Mouse (Mus musculus) frontal cortex, postnatal 36 days (tissue): ENCODE results near the gene Apod.
"Not testable (repeated sequence)": the region's sequence is repeated elsewhere in the genome, so short reads cannot be mapped to it uniquely, and the experiment has no call there.

Source experiments
- DNase-seq, 2 experiments: peaks; one replicate each; pipeline ENCODE4 v3.0.0; 2022; ENCODE audit warnings: low spot score in 2 of 2

Apod gene

DNA sequence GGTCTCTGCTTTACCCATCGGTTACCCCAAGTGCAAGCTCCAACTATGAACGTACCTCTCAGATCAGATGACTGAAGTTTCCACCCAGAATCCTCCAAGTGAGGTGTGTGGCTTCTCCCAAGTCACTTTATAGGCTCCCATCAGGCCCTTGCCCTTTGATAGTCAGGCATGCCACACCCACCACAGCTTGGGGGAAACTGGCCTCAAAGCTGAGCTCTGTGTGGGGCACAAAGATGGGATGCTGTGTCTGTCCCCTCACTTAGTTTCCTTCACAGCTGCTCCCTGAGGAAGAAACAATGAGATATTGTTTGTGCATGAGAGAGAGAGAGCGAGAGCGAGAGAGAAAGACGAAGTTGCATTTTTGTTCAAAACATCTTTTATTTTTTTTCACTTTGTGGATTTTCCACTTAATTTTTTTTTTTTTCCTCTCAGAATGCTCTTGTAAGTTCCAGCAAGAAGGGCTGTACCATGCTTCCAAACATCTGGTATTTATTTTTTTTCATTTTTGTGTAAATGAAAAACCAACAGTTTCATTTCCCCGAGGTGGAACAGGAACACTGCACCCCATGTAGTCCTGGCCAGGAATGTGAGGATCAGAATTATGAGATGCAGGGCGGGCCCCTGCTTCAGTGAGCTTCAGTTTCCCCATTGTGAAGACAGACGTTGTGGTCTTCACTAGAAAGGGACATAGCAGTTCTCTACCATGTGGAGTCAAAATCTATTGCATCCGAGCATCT, at the start of gene Apod:
Gene Apod (minus strand): TSS at position 312 of the 737 bp plus-strand sequence.
- no peak for DNase-seq

DNA sequence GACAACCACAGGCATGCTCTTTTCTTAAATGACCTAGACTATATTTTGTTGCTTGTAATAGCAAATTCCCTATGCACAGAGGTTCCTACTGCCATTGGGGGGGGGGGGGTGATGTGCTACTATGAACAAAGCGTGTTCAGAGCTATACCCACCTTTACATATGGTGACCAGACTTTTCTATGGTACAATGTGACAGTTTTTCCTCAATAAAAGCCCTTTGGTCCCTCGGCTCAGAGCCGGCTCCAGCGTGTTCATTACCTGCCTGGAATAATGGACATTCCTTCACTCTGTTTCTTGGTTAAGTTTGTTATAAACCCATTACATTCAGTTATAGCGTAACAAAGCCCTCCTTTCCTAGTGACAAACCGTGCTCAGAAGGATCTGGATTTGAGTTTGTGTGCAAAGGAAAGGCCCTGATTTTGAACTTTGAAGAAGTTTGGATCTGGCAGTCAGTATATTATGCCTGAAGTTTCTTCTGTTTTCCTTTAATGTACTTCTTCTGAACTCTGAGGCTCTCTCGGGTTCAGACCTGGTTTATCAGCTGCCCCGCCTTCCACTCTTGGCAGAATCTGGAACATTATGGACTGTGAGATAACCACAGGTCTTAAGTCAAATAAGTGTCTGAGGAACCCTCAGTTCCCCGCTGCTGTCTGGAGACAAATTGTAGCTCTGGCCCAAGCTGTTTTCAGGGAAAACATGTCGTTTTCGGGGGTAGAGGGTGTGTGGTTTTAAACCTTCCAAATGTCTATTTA, 49.3 kb upstream of the Apod start:
- no peak for DNase-seq

DNA sequence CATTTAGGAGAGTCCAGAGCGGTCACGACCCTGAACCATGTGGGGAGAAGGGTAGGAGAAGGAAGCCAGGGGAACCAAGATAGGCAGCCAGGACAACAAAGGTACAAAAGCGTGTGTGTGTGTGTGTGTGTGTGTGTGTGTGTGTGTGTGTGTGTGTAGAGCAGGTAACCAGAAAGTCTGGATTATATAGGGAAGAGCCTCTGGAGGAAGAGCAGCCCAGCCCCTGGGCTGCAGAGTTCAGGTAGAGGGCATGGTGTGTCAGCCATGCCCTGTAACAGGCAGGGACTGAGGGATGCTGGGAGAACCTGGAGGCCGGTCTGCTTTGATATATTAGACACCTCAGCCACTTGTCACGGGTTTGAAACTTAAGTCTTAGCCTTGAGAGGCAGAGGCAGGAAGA, 44.9 kb upstream of the Apod start:
- no peak for DNase-seq

DNA sequence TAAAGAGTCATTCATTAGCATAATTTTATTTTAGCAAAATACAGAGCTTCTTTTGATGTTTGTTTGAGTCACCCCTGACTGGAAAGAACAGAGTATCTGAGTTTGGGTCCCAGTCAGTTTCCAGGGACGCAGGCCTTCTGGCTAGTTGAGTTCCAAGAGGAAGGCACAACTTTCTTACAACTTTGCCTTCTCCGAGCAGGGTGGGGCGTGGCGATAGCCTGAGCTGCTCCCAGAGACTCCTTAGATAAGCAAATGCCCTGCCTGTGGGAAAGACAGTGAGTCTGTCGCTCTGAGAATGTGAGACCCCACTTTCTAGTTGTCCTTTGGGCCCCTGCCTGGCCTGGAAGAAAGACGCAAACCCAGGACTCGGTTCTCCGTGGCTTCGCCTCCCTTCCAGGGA, 44.4 kb upstream of the Apod start:
- DNase-seq: no peak

DNA sequence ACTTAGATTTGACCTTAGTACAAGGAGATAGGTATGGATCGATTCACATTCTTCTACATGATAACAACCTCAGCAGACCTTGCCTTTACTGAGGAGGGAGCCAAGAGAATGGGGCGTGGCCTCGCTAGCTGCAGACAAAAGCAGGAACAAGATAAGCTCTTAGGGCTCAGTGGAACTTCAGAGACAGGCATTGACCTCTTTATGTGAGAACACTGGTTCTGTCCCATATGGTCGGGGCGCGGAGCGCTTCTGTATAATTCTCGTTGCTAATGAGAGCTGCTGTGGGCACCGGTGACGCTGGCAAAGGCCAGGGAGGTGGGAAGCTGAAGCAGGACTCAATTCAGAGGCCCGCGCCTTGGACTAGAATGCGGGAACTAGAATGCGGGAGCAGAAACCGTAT, 44.0 kb upstream of the Apod start:
- DNase-seq: no peak

DNA sequence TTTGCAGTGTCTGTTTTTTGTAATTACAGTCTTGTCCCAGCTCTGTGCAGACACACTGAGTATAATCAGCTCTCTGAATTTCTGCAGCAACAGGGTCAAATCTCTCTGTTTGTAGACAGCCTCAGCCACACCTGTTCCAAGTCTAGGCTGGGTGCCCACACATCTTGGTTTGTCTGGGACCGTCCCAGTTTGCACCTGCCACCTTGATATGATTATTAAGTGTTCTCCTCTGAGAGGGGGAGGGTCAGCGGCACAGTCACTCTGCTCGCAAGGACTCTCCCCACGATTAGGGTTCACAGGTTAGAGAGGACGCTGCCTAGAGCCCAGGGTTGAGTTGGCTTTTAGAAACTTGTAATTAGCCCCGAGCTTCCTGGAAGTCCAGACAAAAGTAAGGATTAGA, 41.3 kb upstream of the Apod start:
- no peak for DNase-seq

DNA sequence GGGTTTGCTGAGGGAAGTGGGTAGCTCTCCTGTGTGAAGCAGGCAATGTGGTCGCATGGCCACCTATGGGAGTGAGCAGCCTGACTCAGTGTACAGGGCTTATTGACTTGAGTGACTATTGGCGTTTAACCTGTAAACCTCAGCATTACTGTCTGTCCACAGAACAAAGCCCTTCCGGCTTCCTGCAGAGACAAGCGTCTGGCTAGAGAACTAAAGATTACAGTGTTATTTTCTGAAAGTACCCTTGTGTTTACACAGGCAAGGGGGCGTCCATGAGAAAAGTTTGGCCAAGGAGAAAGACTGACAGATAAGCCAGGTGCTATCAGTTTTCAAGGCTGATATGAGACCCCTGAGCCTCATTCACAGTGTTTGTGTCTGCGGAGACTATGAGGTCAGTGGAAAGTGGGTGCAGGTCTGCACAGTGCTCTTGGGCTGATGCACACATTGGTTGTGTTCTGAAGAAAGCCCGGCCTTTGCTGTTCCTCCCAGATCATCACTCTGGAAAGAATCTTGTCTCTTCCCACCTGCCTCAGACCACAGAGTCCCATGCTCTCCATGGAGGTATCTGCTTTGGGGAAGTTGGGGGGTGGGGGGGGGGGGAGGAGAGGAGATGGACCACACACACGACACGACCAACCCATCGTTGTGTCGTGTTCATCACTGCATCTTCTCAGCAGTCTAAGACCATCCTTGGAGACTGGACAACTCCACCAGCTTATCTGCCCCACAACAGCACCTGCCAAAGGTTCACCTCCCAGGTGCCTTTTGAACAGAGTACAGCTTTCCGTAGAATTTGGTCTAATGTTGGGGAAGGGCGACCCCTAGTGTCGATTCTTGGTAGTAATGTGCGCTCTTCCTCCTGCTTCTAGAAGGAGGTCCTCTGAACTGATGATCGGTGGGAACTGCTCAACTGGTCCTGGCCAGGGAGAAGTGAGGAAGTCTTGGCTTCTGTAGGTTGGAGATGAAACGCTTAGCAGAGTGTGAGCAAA, 40.0 kb upstream of the Apod start:
- DNase-seq: peak; percentile 71 to 75

DNA sequence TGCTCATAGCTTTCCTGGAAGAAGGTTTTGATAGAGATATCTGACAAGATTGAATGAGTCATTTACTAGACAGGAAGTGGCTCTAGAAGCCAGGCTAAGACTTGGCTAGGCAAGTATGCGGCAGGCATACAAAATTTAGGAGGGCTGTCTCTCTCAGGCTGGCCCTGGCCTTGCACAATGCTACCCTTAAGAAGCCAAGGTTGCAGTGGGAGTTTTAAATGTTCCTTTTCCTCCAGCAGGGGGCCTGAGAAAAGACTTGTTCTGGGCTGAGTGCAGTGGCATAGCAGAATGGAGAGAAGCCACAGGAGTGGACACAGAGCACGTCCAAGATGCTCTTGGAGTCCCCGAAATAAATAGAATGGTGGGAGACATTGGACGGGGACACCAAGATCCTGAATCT, 38.4 kb upstream of the Apod start:
- peak in 1 of 2 experiments; percentile 38 for DNase-seq

DNA sequence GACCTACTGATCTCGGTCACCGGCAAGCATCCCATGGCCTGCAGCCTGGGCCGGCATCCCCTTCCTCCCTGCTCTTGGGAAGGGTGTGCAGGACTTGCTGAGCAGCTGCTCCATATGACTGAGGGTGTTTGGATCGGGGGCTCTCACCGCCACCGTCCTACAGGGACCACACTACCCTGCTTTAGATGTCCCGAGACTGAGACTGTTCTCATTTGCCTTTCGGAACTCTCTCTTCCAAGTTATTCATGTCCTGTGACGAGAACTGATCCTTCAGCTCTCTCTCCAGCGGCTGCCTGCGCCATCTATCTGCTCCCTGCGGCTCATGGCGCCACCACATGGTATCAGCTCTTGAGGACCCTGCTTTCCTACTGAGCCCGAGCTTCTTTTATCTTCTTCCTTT, 33.0 kb upstream of the Apod start:
- DNase-seq: peak; percentile 71 to 75

DNA sequence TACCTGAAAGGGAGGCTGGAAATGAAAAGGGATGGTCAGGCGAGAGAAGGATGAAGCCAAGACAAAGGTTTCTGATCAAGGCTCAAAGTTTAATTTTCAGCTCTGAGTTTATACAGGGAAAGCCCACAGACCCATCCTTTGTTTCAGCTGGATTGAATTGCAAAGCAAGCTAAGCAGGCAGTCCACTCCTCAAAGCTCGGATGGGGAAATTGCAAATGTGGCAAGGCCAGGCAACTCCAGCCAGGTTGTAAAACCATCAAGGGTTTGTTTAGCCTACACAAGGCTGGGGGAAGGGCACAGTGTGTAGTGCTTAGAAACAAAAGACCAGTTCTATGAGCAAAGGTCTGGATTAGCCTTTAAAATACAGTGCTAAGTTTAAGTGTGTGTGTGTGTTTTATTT, 28.4 kb upstream of the Apod start:
- DNase-seq: no peak

DNA sequence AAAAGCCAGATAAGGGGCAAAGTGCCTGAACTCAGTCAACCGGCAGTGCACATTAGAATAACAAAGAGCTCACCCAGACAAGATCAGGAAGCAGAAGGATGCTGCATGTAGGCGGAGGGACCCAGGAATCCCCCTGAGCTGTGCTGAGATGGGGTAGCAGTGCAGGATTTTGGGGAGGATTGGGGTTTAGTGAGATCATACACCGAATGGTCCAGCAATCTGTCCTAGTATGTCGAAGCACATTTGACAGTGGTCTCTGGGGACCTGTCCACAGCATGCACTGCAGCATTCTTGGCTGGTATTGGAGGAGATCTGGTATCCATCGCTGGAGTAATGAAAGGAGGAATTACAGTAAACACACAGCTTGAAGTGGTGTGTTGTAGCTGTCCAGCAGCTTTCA, 27.9 kb upstream of the Apod start:
- DNase-seq: no peak

DNA sequence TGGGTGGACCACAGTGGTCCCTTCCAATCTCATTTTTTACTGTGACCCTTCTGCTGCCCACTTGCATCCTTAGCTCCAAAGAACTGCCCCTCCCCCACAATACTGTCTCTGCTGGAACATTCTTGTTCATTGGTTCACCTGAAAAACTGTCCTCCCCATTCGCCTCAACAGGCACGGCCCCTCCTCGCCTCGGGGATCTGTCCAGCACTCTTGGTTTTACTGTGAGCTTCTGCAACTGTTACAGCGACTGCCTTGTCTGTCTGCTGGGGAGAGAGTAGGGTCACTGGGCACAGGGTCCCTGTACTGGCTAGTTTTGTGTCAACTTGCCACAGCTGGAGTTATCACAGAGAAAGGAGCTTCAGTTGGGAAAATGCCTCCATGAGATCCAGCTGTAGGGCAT, 24.7 kb upstream of the Apod start:
- no peak for DNase-seq

DNA sequence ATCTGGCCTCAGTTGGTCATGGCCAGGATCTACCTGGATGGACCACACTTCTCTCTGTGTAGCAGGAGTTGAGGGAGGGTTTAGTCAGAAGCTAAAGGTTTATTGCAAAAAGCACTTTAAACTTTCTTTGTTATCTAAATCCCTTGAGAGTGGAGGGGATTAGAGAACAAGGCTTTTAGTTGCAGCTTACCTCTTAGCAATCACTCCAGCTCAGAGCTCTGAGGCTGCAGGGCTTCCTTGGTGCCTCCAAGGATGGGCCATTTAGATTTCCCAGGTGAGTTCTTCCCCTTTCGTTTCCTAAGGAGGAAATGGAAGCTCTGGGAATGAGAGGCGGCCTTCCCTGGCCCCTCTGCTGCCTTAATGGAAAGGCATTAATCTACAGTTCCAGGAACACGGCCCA, 23.3 kb upstream of the Apod start:
- DNase-seq: no peak

DNA sequence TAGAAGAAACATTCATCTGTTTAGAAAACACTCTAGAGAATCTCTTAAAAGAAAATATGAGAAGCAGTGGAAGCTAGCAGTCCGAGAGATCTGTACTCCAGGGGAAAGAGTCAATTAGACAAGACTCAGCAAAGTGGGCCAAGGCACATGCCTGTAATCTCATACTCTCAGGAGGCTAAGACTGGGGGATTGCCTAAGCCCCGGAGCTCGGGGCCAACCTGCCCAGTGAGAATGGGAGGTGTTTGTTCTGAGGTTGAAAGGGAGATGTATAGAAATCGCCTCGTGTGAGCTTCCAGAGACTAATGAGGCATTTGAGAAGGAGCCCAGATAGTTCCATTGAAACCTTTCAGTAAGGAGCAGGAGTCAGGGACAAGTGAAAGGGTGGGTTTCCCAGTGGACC, 20.2 kb upstream of the Apod start:
- no peak for DNase-seq

DNA sequence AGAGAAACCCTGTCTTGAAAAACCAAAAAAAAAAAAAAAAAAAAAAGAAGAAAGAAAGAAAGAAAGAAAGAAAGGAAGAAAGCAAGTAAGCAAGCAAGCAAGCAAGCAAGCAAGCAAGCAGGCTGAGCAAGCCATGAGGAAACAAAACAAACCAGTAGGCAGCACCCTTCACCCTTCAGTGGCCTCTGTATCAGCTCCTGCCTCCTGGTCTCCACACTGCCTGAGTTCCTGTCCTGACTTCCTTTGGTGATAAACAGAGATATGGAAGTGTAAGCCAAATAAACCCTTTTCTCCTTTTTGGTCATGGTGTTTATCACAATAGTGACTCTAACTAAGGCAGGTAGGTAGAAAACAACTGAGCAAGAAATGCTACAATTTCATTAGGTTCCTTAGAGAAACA, 18.0 kb upstream of the Apod start:
- no peak for DNase-seq

DNA sequence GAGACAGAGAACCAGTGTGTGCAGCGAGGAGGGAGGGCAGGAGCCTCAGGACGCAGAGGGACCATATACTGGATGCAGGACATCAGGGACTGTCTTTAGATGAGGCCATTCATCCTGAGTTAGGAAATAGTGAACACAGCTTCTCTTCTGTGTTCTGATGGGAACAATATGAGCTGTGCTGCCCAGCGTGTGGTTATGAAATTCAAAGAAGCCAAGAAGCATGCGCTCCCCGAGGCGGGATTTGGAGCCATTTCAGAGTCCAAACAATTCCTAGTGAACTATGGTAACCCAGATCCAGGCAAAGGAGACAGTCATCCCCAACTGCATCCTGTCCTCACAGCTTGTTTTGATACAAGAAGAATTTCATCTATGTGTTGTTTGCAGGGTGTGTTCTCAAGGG, 16.4 kb upstream of the Apod start:
- not testable (repeated sequence) for DNase-seq

DNA sequence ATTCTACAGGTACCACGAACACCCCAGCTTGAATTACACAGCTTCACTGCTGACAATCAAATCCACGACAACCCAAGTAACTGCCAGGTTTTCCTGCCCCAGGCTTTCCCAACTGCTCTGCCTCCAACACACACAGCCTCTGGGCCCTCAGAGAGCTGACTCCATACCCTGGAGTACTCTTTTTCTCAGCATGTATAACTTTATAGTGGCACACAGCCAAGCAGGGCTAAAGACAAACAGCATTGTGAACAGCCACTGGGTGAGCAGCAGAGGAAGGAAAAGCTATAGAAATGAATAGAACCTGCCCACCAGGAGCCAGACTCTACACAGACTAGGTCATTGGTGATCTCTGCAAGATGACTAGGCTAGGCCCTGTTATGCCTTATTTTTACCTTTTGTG, 15.1 kb upstream of the Apod start:
- DNase-seq: no peak

DNA sequence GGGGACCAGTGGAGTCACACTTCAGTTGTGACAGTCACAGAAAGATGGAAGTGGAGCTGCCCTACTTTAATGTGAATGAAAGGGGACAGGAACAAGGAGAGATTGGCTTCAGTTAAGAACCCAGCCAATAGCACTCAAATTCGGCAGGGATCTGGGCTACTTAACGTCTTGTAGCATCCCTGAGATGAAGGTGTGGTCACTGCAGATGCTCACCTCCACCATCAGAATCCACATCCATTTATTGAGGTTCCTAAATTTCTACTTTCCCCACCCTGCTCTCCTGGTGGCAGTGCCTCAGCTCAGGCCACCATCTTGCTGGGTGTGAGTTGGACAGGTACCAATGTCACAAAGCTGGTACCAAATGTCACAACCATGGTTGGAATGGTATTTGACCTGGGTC, 13.3 kb upstream of the Apod start:
- DNase-seq: no peak

DNA sequence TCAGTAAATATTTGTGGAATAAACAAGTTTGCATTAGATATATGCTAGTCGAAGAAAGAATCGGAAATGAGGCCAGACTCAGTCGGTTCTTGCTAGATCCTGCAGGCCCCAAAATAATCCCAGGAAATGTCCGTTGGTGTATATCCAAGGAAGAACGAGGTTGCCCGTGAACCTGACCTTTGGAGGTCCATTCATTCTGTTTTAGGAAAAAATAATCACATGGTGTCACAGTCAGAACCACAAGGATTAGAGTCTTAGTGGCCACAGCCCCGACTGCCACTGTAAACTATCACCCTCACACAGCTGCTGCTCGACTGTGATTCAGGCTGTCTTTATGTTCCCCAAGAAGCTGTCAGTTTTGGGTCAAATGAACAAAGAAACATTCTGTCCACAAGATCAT, 12.8 kb upstream of the Apod start:
- DNase-seq: no peak

DNA sequence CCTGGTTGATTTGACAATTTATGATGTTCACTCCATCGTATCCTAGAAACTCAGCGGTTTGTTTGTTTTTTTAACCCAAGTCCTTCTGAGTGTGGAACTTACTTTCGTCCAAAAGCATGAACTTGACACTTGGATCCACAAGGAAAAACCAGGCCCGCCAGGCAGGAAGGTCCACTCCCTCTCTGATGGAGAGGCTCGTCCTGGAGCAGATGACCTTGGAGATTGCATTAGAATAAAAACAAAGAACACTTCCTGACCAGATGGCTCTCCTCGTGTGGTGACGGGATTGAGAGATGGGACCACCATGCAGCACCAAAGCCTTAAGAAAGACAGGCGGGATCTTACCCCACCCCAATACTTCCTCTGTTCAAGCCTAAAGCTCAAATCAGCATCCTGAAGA, 12.1 kb upstream of the Apod start:
- no peak for DNase-seq

DNA sequence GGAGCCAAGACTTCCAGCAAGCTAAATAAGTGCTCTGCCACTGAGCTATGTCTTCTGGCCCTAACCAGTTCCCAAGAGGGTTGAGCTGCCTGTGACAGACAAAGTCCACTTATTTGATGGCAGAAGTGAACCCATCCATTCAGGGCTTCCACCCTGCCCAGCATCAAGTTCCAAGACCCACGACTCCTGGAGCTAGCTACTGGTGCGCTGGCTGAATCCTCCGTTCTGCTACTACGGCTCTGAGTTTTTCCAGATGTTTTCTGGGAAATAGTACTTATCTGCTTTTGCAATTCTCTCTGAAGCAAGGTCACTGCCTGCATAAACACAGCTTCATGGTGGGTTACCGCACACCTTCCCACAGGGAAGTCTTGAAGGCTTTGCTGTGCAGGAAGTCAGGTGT, 11.4 kb upstream of the Apod start:
- no peak for DNase-seq

DNA sequence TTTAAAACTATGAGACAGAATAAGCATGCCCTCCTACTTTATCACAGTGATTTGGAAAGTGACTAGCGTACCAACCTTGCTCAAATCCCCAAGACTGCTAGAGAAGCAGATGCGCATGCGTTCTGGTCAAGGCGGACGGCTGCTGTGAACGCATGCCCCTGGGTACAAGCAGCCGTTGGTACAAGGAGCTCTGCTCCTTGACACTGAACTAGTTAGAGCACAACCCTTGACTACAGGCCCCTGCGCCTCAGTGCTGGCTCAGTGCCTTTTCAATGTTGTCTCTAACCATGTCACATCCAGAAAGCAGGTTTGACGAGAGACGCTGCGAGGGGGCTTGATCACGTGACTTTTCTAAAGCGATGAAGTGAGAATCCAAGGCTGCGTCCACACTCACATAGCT, 10.5 kb upstream of the Apod start:
- DNase-seq: no peak
